Mouse (Mus musculus): ENCODE results near the gene Smim14.

DNA sequence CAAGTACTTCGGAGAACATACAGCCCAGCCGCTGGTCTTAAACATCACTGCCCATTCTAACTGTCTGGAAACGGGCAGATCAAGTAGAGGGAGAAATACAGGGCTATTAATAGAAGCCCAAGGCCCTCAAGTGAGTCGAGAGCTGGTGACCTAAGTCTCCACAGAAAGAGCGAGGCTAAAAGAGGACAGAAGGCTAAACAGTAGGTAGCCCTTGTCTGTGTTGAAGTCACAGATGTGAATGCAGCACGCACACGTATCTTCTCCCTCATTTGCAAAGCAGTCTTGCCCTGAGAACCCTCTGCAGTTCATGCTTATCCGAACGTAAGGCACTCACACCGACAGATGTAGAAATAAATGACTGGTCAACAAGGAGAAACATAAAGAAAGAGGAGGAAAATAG is 49.6 kb downstream of the Smim14 start:
- TF ChIP-seq CTCF (IDR thresholded peaks at IDR 0.05; ENCODE audit: borderline replicate concordance, control insufficient read depth, extremely low read depth, insufficient read depth, low read length, poor library complexity) (no peak), POLR2A (IDR thresholded peaks at IDR 0.05; ENCODE audit: control insufficient read depth, extremely low read depth, insufficient read depth, low read length, poor library complexity) (no peak)

Measured in thymus, adult 2 months (tissue).